Mouse (Mus musculus) liver, adult 10 weeks (tissue): ENCODE data around the gene Plin1. TPM values are rescaled to one million over a fixed set of nuclear protein-coding genes. Genes with fewer than 3 reads are reported as not detected.

Experiments
- polyA plus RNA-seq: library from polyadenylated mRNA; stranded (reverse); fragments of 350-450 nt; fragmentation: Illumina TruSeq; extraction: RNeasy Lipid Tissue Mini Kit (QIAGEN cat#74804); gene quantifications from one replicate; pipeline ENCODE4 v1.2.3, GENCODE M21; 2014; ENCODE audit warnings: low read depth, low replicate concordance

The Plin1 gene
- 0.13 TPM for polyA plus RNA-seq

DNA sequence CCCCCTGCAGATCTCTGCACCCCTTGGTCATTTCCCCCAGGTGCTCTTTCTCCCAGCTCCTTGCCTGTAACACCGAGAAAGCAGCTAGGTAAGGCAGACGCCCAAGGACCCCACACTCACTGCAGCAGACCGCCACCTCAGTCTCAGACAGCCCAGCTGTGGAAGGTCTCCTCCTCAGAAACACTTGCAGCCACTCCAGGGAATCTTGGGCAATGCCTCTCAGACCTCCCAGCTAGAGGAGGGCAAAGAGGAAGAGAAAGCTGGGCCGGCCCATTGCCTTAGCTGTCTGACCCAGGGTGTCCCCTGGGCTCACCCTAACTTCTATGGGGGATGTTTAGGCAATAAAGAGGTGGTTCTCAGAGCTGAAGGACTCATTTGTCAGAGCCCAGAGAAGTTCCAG is at the start of gene Plin1:
Gene Plin1 (minus strand): TSS at position 282 of the 400 bp plus-strand sequence.

DNA sequence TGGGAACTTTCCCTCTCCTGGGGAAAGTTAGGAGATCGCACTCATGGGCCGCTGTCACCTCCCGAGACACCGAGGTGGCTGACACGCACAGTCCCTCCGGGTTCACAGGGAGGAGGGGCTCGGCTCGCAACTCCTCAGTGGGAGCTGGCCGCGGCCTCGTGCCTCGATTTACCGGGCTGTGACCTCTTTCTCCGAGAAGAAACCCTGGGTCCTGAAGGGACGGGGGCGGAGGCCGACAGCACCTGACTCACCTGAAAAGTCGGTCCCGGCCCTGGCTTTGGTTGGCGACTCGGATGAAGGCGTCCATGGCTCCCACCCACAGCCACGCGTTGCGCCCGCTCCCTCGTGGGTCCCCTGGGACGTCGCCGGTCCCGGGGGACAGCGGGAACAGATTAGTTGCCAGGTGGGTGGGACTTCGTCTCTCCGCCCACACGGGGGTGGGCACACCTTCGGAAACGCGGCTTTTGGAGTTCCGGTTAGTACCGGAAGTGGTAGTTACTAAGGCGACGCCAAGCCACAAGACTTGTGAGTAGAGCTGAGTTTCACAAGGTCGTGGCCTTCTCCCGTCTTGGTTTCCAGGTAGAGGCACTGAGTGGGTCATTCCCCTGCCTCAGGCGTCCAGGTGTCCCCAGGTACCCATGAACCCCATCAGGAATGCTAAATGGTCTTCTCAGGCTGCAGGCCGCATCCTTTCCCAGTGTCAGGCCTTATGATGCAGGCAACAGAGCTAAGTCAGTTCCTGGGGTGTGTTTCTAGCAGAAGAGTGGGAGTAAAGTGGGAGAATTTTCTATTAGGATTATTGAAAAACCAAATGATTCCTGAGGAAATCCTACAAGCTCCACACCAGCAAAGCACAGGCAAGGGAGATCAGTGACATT is 10.2 kb upstream of the Plin1 start, which contains the start of the genes Pex11a and Wdr93:
Gene Pex11a (minus strand): TSS at position 473 of the 878 bp plus-strand sequence.
Gene Wdr93 (plus strand): TSS at position 505 of the 878 bp plus-strand sequence.

DNA sequence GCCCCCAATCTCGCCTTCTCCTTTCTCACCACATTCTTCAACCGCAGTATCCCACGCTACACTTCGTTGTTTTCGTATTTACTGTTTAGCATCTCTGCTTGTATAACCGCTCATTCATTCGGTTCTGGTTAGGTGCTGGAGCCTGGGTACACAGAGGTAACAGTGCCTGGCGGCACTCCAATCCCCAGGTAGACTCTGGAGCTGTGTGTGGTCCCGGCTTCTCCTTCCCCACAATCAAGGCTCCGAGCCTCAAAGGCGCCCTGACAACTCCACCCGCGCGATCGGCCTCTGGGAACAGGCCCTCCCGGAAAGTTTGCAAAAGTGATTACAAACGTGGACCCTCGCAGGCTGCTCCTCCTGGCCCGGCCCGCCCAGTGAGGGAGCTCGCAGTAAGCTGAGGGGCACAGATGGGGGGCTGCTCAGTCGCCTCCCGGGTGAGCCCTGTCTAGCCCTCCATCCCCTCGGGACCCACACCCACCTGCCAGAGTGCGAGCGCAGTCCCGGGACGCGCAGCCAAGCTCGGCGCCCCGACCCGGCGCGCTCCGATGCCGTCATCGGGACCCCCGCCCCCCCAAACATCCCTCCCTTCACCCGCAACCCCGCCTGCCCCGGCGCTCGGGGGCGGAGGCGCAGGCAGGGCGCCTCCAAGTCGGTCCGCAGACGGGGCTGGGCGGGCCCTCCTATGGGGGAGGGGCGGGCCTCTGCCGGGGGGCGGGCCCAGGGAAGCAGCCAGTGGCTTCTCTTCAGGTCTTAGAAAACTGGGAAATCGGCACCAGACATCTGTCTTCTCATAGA is 17.3 kb downstream of the Plin1 start, which contains the start of gene Kif7:
Gene Kif7 (minus strand): TSS at position 534 of the 795 bp plus-strand sequence.

Other genes with a start within 250 kb of the Plin1 start
- not detected for gene Rhcg, start 115.2 kb downstream of the Plin1 start, polyA plus RNA-seq
- not detected for gene Ticrr, start 72.7 kb downstream of the Plin1 start, polyA plus RNA-seq
- gene Kif7, start 17.2 kb downstream of the Plin1 start, polyA plus RNA-seq: 0.08 TPM
- 51.5 TPM for gene Pex11a, start 10.2 kb upstream of the Plin1 start, polyA plus RNA-seq
- 0.42 TPM for gene Wdr93, start 10.3 kb upstream of the Plin1 start, polyA plus RNA-seq
- not detected for gene Mesp1, start 60.9 kb upstream of the Plin1 start, polyA plus RNA-seq
- gene Mesp2, start 77.8 kb upstream of the Plin1 start, polyA plus RNA-seq: not detected
- 26.7 TPM for gene Anpep, start 128.2 kb upstream of the Plin1 start, polyA plus RNA-seq
- 24.2 TPM for gene Ap3s2, start 187.7 kb upstream of the Plin1 start, polyA plus RNA-seq
- gene Arpin, start 202.5 kb upstream of the Plin1 start, polyA plus RNA-seq: 3.7 TPM